Mouse (Mus musculus): Measurements from ENCODE around the gene Ifi44. TPM values are rescaled to one million over a fixed set of nuclear protein-coding genes. Genes with fewer than 3 reads are reported as not detected.

The Ifi44 gene
- total and polyA plus RNA-seq, 2 experiments from 2014 or later = 0.79 to 2.9 TPM

GRCm38 (mm10) chr3:151716246-151716645 lies 33.5 kb downstream of the Ifi44 start:
- H3K36me3 ChIP-seq (ENCODE audit: insufficient read depth) = no peaks in the 10 kb centered on the region
- H3K4me3 ChIP-seq (ENCODE audit: low read depth, low read length) = no peak overlapping the region
- WGBS = 37% methylated on average over 1 of the region's 1 CpGs
- H3K4me2 ChIP-seq (ENCODE audit: low read depth) = no peak overlapping the region
- TF ChIP-seq CTCF (IDR thresholded peaks at IDR 0.05; ENCODE audit: low read depth) = peak; percentile 82
- DNase-seq (peak; percentile 83), ATAC-seq (peak; percentile 68)
- H3K27me3 ChIP-seq (ENCODE audit: insufficient read depth, low read length) = no peaks in the 10 kb centered on the region
- H3K27ac ChIP-seq (ENCODE audit: low read depth, low read length) = no peak overlapping the region
- H3K4me1 ChIP-seq (ENCODE audit: insufficient read depth) = no peaks in the 10 kb centered on the region
- no peaks in the 10 kb centered on the region for H3K9me3 ChIP-seq (ENCODE audit: low read length)
- no peak overlapping the region for H3K9ac ChIP-seq

GRCm38 (mm10) chr3:151707335-151707734 lies 42.4 kb downstream of the Ifi44 start:
- Histone ChIP-seq H3K4me3 (ENCODE audit: low read depth, low read length) (no peak overlapping the region), H3K9me3 (ENCODE audit: low read length) (no peaks in the 10 kb centered on the region), H3K4me2 (ENCODE audit: low read depth) (no peak overlapping the region), H3K36me3 (ENCODE audit: insufficient read depth) (no peaks in the 10 kb centered on the region), H3K9ac (no peak overlapping the region), H3K27ac (ENCODE audit: low read depth, low read length) (no peak overlapping the region), H3K4me1 (ENCODE audit: insufficient read depth) (no peaks in the 10 kb centered on the region), H3K27me3 (ENCODE audit: insufficient read depth, low read length) (no peaks in the 10 kb centered on the region)
- ATAC-seq (no peak), DNase-seq (peak; percentile 47)
- TF ChIP-seq CTCF (IDR thresholded peaks at IDR 0.05; ENCODE audit: low read depth) = no peak
- 86% methylated on average over 4 of the region's 4 CpGs for WGBS

Other genes starting within 250 kb of the Ifi44 start
- not detected in 2 replicates for gene Ifi44l, start 12.9 kb upstream of the Ifi44 start, total RNA-seq (2014; rRNA removed)
- gene Ifi44l, start 12.9 kb upstream of the Ifi44 start, polyA plus RNA-seq (2015; fragmentation: Nextera tagmentation; extraction: Ambion mirVana) = not detected in 2 replicates
- 0.69 and 21.6 TPM in 2 replicates for gene Ptgfr, start 87.7 kb upstream of the Ifi44 start, total RNA-seq (2014; rRNA removed)
- 1.0 and 1.1 TPM in 2 replicates for gene Ptgfr, start 87.7 kb upstream of the Ifi44 start, polyA plus RNA-seq (2015; fragmentation: Nextera tagmentation; extraction: Ambion mirVana)

All from forebrain, postnatal 0 days (tissue).